Mouse (Mus musculus) MEL (cell line): ENCODE data around the gene BC034090. TPM values are rescaled to one million over a fixed set of nuclear protein-coding genes. Genes with fewer than 3 reads are reported as not detected.
"Not testable (repeated sequence)": the region's sequence is repeated elsewhere in the genome, so short reads cannot be mapped to it uniquely, and the experiment has no call there.

ENCODE experiments used
- DNase-seq: peaks from one replicate; pipeline ENCODE4 v3.0.0; 2011; ENCODE audit warnings: low read depth, low spot score
- H3K27ac ChIP-seq: 2 replicates; pipeline ENCODE4 v1.5.1; 2012; ENCODE audit warnings: low read depth, mild to moderate bottlenecking, control low read depth, low read length, moderate library complexity; ENCODE audit not compliant: control insufficient read depth
- H3K27me3 ChIP-seq, 2 experiments: fragments of 150-350 bp in 1 of 2; sonication (generic) in 1 of 2; 2 replicates each; pipeline ENCODE4 v1.6.1; 2012; ENCODE audit warnings: low read length in 2 of 2, mild to moderate bottlenecking in 2 of 2, improper control_type of control experiment in 1 of 2, moderate library complexity in 1 of 2; ENCODE audit not compliant: insufficient read depth in 2 of 2, control insufficient read depth in 1 of 2
- H3K36me3 ChIP-seq, 2 experiments: 2 replicates each; pipeline ENCODE4 v1.6.1; 2012 to 2014; ENCODE audit warnings: low read length in 2 of 2, improper control_type of control experiment in 1 of 2, inconsistent platforms in 1 of 2, mild to moderate bottlenecking in 1 of 2; ENCODE audit not compliant: insufficient read depth in 2 of 2, control insufficient read depth in 1 of 2
- H3K4me1 ChIP-seq, 2 experiments: fragments of 150-350 bp in 1 of 2; sonication (generic) in 1 of 2; 2 replicates each; pipeline ENCODE4 v1.6.1; 2012; ENCODE audit warnings: low read length in 2 of 2, improper control_type of control experiment in 1 of 2, mild to moderate bottlenecking in 1 of 2; ENCODE audit not compliant: insufficient read depth in 2 of 2, control insufficient read depth in 1 of 2
- H3K4me3 ChIP-seq, 2 experiments: fragments of 150-350 bp in 1 of 2; sonication (generic) in 1 of 2; 2 replicates each; pipeline ENCODE4 v1.5.1; 2012; ENCODE audit warnings: low read depth in 2 of 2, low read length in 2 of 2, mild to moderate bottlenecking in 2 of 2, moderate library complexity in 2 of 2, control low read depth in 1 of 2, improper control_type of control experiment in 1 of 2; ENCODE audit not compliant: control insufficient read depth in 1 of 2, insufficient read depth in 1 of 2
- H3K79me2 ChIP-seq: 2 replicates; pipeline ENCODE4 v1.6.1; 2012; ENCODE audit warnings: mild to moderate bottlenecking, low read length, moderate library complexity; ENCODE audit not compliant: control insufficient read depth, poor library complexity, insufficient read depth
- H3K9ac ChIP-seq: 2 replicates; pipeline ENCODE4 v1.6.1; 2012; ENCODE audit warnings: low read depth, mild to moderate bottlenecking, control low read depth, low read length, moderate library complexity; ENCODE audit not compliant: control insufficient read depth, poor library complexity, severe bottlenecking
- H3K9me3 ChIP-seq: fragments of 150-350 bp; sonication (generic); replicated peaks from 2 replicates; pipeline ENCODE4 v1.6.1; 2012; ENCODE audit warnings: mild to moderate bottlenecking, low read length, improper control_type of control experiment, moderate library complexity; ENCODE audit not compliant: insufficient read depth
- CTCF ChIP-seq, 3 experiments: IDR thresholded peaks in 2 of 3; conservative IDR thresholded peaks in 1 of 3; 2 replicates each; pipeline ENCODE4 v1.5.1; 2011 to 2012; ENCODE audit warnings: low read length in 3 of 3, low read depth in 2 of 3, mild to moderate bottlenecking in 2 of 3, improper control_type of control experiment in 1 of 3, inconsistent platforms in 1 of 3, mixed read lengths in 1 of 3, moderate library complexity in 1 of 3; ENCODE audit not compliant: control insufficient read depth in 1 of 3, insufficient read depth in 1 of 3, poor library complexity in 1 of 3, severe bottlenecking in 1 of 3
- E2F4 ChIP-seq: IDR thresholded peaks from 2 replicates; pipeline ENCODE4 v1.6.1; 2011; ENCODE audit warnings: low read depth, low read length, improper control_type of control experiment, borderline replicate concordance
- ELF1 ChIP-seq: IDR thresholded peaks from 2 replicates; pipeline ENCODE4 v1.6.1; 2014; ENCODE audit warnings: low read depth, mild to moderate bottlenecking, inconsistent platforms, low read length, improper control_type of control experiment, moderate library complexity
- EP300 ChIP-seq, 2 experiments: IDR thresholded peaks; 2 replicates each; pipeline ENCODE4 v1.6.1; 2011; ENCODE audit warnings: improper control_type of control experiment in 2 of 2, low read length in 2 of 2, low read depth in 1 of 2, mild to moderate bottlenecking in 1 of 2
- ETS1 ChIP-seq: IDR thresholded peaks from 2 replicates; pipeline ENCODE4 v1.6.1; 2012; ENCODE audit warnings: low read depth, mild to moderate bottlenecking, inconsistent platforms, low read length, improper control_type of control experiment, moderate library complexity
- GABPA ChIP-seq: IDR thresholded peaks from 2 replicates; pipeline ENCODE4 v1.6.1; 2012; ENCODE audit warnings: low read depth, mild to moderate bottlenecking, inconsistent platforms, low read length, improper control_type of control experiment, moderate library complexity
- GATA1 ChIP-seq: IDR thresholded peaks from 2 replicates; pipeline ENCODE4 v1.6.1; 2011; ENCODE audit warnings: low read depth, low read length, improper control_type of control experiment
- HCFC1 ChIP-seq: IDR thresholded peaks from 2 replicates; pipeline ENCODE4 v1.6.1; 2012; ENCODE audit warnings: low read depth, mild to moderate bottlenecking, inconsistent platforms, low read length, improper control_type of control experiment, moderate library complexity
- KAT2A ChIP-seq: conservative IDR thresholded peaks from 2 replicates; pipeline ENCODE4 v1.6.1; 2012; ENCODE audit warnings: low read depth, low read length, improper control_type of control experiment, inconsistent platforms
- MAFK ChIP-seq: IDR thresholded peaks from 2 replicates; pipeline ENCODE4 v1.6.1; 2011; ENCODE audit warnings: low read depth, mild to moderate bottlenecking, low read length, improper control_type of control experiment, borderline replicate concordance
- MAX ChIP-seq: IDR thresholded peaks from 2 replicates; pipeline ENCODE4 v1.6.1; 2011; ENCODE audit warnings: low read length, improper control_type of control experiment
- MAZ ChIP-seq: IDR thresholded peaks from 2 replicates; pipeline ENCODE4 v1.6.1; 2012; ENCODE audit warnings: low read depth, mild to moderate bottlenecking, inconsistent platforms, low read length, improper control_type of control experiment
- MEF2A ChIP-seq: IDR thresholded peaks from 2 replicates; pipeline ENCODE4 v1.6.1; 2014; ENCODE audit warnings: low read depth, mild to moderate bottlenecking, inconsistent platforms, low read length, improper control_type of control experiment; ENCODE audit not compliant: poor library complexity, insufficient replicate concordance, severe bottlenecking; ENCODE audit errors: extremely low read depth
- MXI1 ChIP-seq: IDR thresholded peaks from 2 replicates; pipeline ENCODE4 v1.6.1; 2011; ENCODE audit warnings: mild to moderate bottlenecking, low read depth, low read length, improper control_type of control experiment
- MYB ChIP-seq: IDR thresholded peaks from 2 replicates; pipeline ENCODE4 v1.6.1; 2011; ENCODE audit warnings: mild to moderate bottlenecking, low read depth, low read length, improper control_type of control experiment
- MYC ChIP-seq: IDR thresholded peaks from 2 replicates; pipeline ENCODE4 v1.6.1; 2011; ENCODE audit warnings: low read depth, mild to moderate bottlenecking, low read length, improper control_type of control experiment, moderate library complexity
- NELFE ChIP-seq: IDR thresholded peaks from 2 replicates; pipeline ENCODE4 v1.6.1; 2011; ENCODE audit warnings: low read depth, low read length, improper control_type of control experiment
- POLR2AphosphoS5 ChIP-seq: IDR thresholded peaks from 2 replicates; pipeline ENCODE4 v1.6.1; 2012; ENCODE audit warnings: low read depth, borderline replicate concordance, mild to moderate bottlenecking, inconsistent platforms, low read length, moderate library complexity, mixed read lengths
- RCOR1 ChIP-seq: IDR thresholded peaks from 2 replicates; pipeline ENCODE4 v1.6.1; 2012; ENCODE audit warnings: low read depth, mild to moderate bottlenecking, inconsistent platforms, low read length, improper control_type of control experiment
- TAL1 ChIP-seq: IDR thresholded peaks from 2 replicates; pipeline ENCODE4 v1.6.1; 2012; ENCODE audit warnings: mild to moderate bottlenecking, inconsistent platforms, low read length, moderate library complexity, mixed read lengths
- TBP ChIP-seq: IDR thresholded peaks from 2 replicates; pipeline ENCODE4 v1.8.0; 2011; ENCODE audit warnings: low read depth, low read length, improper control_type of control experiment
- TCF12 ChIP-seq: IDR thresholded peaks from 2 replicates; pipeline ENCODE4 v1.6.1; 2014; ENCODE audit warnings: low read depth, mild to moderate bottlenecking, inconsistent platforms, low read length, improper control_type of control experiment, moderate library complexity
- UBTF ChIP-seq: IDR thresholded peaks from 2 replicates; pipeline ENCODE4 v1.6.1; 2012; ENCODE audit warnings: low read depth, mild to moderate bottlenecking, inconsistent platforms, low read length, improper control_type of control experiment, moderate library complexity, borderline replicate concordance; ENCODE audit not compliant: insufficient read depth
- ZC3H11A ChIP-seq: IDR thresholded peaks from 2 replicates; pipeline ENCODE4 v1.6.1; 2012; ENCODE audit warnings: low read depth, mild to moderate bottlenecking, inconsistent platforms, low read length, improper control_type of control experiment
- ZKSCAN1 ChIP-seq: IDR thresholded peaks from 2 replicates; pipeline ENCODE4 v1.6.1; 2012; ENCODE audit warnings: low read depth, mild to moderate bottlenecking, inconsistent platforms, low read length, improper control_type of control experiment, moderate library complexity
- ZMIZ1 ChIP-seq: IDR thresholded peaks from 2 replicates; pipeline ENCODE4 v1.6.1; 2012; ENCODE audit warnings: low read depth, mild to moderate bottlenecking, inconsistent platforms, low read length, improper control_type of control experiment, moderate library complexity
- ZNF384 ChIP-seq: IDR thresholded peaks from 2 replicates; pipeline ENCODE4 v1.6.1; 2012; ENCODE audit warnings: low read depth, mild to moderate bottlenecking, inconsistent platforms, low read length, improper control_type of control experiment
- polyA plus RNA-seq, 2 experiments: library from polyadenylated mRNA; stranded (reverse) in 1 of 2; unstranded in 1 of 2; fragments of >175 nt in 1 of 2; fragments of >200 nt in 1 of 2; gene quantifications; 2 replicates each; pipeline versions ENCODE4 v1.2.1 to v1.2.4; 2012; ENCODE audit warnings: low replicate concordance in 2 of 2, low read depth in 1 of 2; ENCODE audit not compliant: insufficient read length in 2 of 2, insufficient read depth in 1 of 2, missing spikeins in 1 of 2
- total RNA-seq: library from RNA; depleted of rRNA; stranded (reverse); fragments of 300-350 nt; gene quantifications from 2 replicates; pipeline ENCODE4 v1.2.3, GENCODE M21; 2012

The BC034090 gene
- total and polyA plus RNA-seq, 3 experiments, result 0.12 to 0.28 TPM; not detected in 1

GRCm38 (mm10) chr1:155174424-155174823 is 69.8 kb downstream of the BC034090 start:
- TF ChIP-seq GATA1 (peak; percentile 65), GABPA (no peak), MAX (no peak), MAFK (no peak), EP300 (IDR thresholded peaks at IDR 0.05; ENCODE audit: low read depth in 1 of 2, low read length in 2 of 2) (peak; percentile 71 to 76), ETS1 (peak; percentile 64), MYB (no peak), TBP (no peak), MAZ (no peak), RCOR1 (no peak), MYC (no peak), HCFC1 (no peak), E2F4 (no peak), TAL1 (peak; percentile 68), ZNF384 (peak; percentile 78), TCF12 (0 out of 2 replicates have a peak, but pooled peaks have one; percentile 54), ZMIZ1 (no peak), ELF1 (peak; percentile 19; the same call in 1 of the 2 replicates), MEF2A (no peak), NELFE (no peak), POLR2AphosphoS5 (no peak), MXI1 (no peak), CTCF (IDR thresholded peaks at IDR 0.05 in 2 of 3, conservative IDR thresholded peaks at IDR 0.05 in 1 of 3; ENCODE audit: control insufficient read depth in 1 of 3, insufficient read depth in 1 of 3, low read depth in 2 of 3, low read length in 3 of 3, poor library complexity in 1 of 3, severe bottlenecking in 1 of 3) (no peak), ZKSCAN1 (no peak), UBTF (no peak), ZC3H11A (no peak), KAT2A (no peak)
- no peak overlapping the region for H3K4me3 ChIP-seq
- peaks cover 0 to 13% of the 10 kb centered on the region in 2 experiments; a peak in 2 of 4 replicates for H3K4me1 ChIP-seq
- DNase-seq, result peak; percentile 65
- H3K27me3 ChIP-seq, result no peaks in the 10 kb centered on the region
- no peak overlapping the region; the same call in 1 of the 2 replicates for H3K27ac ChIP-seq
- peaks cover 2% of the 10 kb centered on the region; the same call in 1 of the 2 replicates for H3K79me2 ChIP-seq
- H3K36me3 ChIP-seq, result peaks cover 2 to 5% of the 10 kb centered on the region in 2 experiments; a peak in 3 of 4 replicates
- no peak overlapping the region for H3K9ac ChIP-seq
- H3K9me3 ChIP-seq, result no peaks in the 10 kb centered on the region

GRCm38 (mm10) chr1:155173644-155174016 is 70.6 kb downstream of the BC034090 start:
- not testable (repeated sequence) for H3K79me2 ChIP-seq, H3K9me3 ChIP-seq, H3K27me3 ChIP-seq, H3K27ac ChIP-seq, H3K9ac ChIP-seq, H3K4me3 ChIP-seq, H3K36me3 ChIP-seq, DNase-seq
- peaks cover 0 to 15% of the 10 kb centered on the region in 2 experiments; a peak in 3 of 4 replicates for H3K4me1 ChIP-seq
